Mouse (Mus musculus): ENCODE measurements around the gene Rin3.

Rin3 gene

DNA sequence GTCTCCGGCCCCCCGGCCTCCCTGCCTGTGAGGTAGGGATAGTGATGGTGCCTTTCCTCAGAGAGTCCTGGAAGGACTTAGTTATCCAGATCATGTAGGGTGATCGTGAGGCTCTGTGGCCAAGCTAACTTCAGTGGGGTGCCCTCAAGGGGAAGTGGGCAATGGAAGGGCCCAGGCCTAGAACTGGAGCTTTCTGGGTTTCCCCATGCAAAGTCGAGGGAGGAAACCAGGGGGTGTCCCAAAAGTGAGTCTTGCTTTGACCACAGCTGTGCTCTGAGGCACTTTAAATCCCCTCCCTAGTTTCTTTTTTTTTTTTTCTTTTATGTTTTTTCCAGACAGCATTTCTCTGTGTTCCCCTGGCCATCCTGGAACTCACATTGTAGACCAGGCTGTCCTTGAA lies 47.3 kb downstream of the Rin3 start:
- no peak for DNase-seq (ENCODE audit: low read depth, low spot score)

DNA sequence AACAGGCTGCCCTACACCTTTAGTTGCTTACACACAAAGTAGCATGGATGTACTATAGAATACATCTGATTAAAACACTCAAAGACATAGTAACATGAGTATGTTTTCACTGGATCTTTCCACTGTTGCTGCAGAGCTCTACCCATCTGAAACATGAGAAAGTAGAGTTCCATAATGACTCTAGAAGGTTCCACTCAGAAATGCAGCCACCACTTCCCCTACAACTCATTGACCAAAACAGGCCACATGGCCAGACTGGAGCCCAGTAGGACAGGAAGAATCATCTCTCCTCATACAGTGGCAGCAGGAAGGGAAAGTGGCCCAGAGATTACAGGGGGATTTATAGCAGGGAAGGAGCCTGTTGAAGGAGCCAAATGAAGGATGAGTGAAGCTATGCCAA lies 47.9 kb downstream of the Rin3 start:
- DNase-seq (ENCODE audit: low read depth, low spot score), result no peak

- DNase-seq (ENCODE audit: low read depth, low spot score), result no peak
Measured at GRCm38 (mm10) chr12:102333101-102333500, 50.3 kb downstream of the Rin3 start.

DNA sequence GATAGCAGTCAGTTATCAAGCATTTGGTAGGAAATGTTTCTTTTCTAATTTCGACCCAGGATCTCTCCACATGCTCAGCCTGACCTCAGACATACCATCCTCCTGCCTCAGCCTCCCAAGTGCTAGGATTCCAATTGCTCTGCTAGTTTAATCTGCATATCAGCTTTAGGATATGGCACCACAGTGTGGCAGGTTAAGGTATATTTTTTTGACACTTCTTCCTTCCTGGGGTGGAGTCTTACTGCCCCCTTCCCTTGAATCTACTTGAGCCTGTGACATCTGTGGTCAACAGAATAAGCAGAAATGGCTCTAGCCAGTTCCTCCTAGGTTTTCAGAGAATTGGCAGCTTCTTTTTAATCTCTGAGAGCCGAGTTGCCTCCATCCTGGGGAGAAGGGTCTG lies 56.2 kb downstream of the Rin3 start:
- DNase-seq (ENCODE audit: low read depth, low spot score), result no peak

DNA sequence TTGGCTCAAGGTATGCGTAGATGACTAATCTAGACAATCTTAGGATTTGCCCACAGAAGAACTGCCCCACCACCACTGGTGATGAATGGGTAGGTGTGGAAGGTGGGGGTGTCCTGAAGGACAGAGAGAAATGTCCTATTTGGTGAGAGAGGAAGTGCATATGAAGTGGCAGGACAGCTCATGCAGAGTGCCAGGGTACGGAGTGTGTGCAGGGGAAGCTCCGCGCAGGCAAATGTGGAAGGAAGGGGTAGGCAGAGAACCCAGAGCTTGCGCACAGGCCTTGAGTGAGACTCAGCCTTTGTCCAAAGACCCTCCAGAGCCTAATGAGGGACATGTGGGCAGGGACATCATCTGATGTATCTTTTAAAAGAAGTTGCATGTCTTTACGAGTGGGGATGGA lies 57.6 kb downstream of the Rin3 start:
- no peak for DNase-seq (ENCODE audit: low read depth, low spot score)

- no peak for DNase-seq (ENCODE audit: low read depth, low spot score)
Measured at GRCm38 (mm10) chr12:102342147-102342546, 59.3 kb downstream of the Rin3 start.

- no peak for DNase-seq (ENCODE audit: low read depth, low spot score)
Measured at GRCm38 (mm10) chr12:102342602-102343001, 59.8 kb downstream of the Rin3 start.

- no peak for DNase-seq (ENCODE audit: low read depth, low spot score)
Measured at GRCm38 (mm10) chr12:102345031-102345815, 62.4 kb downstream of the Rin3 start.

DNA sequence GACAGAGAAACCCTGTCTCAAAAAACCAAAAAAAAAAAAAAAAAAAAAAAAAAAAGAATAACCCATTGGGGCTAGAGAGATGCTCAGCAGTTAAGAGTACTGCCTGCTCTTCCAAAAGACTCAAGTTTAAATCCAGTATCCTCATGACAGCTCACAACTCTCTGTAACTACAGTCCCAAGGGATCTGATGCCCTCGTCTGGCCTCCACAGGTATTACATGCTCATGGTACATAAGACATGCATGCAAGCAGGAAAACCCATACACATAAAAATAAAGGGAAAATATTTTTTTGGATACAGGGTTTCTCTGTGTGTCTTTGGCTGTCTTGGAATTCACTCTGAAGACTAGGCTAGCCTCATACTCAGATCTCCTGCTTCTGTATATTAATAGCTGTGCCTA lies 63.7 kb downstream of the Rin3 start:
- DNase-seq (ENCODE audit: low read depth, low spot score), result peak; percentile 37

DNA sequence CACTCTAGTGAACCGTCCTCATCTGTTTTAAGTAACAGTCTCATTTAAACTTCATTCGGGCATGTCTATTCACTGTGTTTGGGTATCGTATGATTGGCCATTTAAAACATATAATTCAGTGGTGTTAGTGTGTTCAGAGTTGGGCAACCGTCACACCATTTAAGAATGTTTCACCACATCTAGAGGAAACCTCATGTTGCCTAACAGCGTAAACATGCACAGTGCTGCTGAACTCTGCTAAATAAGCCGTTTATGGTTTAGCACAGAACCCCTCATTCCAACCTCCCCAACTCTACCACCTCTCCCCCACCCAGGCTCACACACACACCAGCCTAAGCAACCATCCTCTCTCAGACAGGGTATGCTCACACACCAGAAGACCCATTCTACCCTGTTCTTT lies 65.6 kb downstream of the Rin3 start:
- no peak for DNase-seq (ENCODE audit: low read depth, low spot score)

- no peak for DNase-seq (ENCODE audit: low read depth, low spot score)
Measured at GRCm38 (mm10) chr12:102350997-102351396, 68.1 kb downstream of the Rin3 start.

GRCm38 (mm10) chr12:102354126-102354984 lies 71.5 kb downstream of the Rin3 start:
- DNase-seq (ENCODE audit: low read depth, low spot score), result no peak

DNA sequence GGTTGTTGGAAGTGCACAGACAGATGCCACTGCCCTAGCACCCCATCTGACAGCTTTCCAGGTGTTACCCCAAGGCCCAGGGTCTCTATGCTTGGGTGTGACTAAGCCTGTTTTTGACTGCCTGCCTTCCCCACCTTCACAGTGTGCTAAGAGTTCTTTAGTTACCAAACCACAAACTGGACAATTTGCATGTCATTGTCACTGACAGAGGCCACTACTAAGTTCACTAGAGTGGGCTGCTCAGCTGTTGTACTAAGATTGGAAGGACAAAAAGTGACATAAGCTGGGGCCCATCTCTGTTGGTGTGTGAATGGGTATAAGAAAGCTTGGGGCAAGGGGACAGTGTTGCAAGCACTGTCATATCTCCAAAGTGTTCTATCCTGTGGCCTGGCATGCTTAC lies 72.9 kb downstream of the Rin3 start:
- DNase-seq (ENCODE audit: low read depth, low spot score), result no peak

- DNase-seq (ENCODE audit: low read depth, low spot score), result no peak
Measured at GRCm38 (mm10) chr12:102356781-102357180, 73.9 kb downstream of the Rin3 start.

- no peak for DNase-seq (ENCODE audit: low read depth, low spot score)
Measured at GRCm38 (mm10) chr12:102359390-102359789, 76.5 kb downstream of the Rin3 start.

DNA sequence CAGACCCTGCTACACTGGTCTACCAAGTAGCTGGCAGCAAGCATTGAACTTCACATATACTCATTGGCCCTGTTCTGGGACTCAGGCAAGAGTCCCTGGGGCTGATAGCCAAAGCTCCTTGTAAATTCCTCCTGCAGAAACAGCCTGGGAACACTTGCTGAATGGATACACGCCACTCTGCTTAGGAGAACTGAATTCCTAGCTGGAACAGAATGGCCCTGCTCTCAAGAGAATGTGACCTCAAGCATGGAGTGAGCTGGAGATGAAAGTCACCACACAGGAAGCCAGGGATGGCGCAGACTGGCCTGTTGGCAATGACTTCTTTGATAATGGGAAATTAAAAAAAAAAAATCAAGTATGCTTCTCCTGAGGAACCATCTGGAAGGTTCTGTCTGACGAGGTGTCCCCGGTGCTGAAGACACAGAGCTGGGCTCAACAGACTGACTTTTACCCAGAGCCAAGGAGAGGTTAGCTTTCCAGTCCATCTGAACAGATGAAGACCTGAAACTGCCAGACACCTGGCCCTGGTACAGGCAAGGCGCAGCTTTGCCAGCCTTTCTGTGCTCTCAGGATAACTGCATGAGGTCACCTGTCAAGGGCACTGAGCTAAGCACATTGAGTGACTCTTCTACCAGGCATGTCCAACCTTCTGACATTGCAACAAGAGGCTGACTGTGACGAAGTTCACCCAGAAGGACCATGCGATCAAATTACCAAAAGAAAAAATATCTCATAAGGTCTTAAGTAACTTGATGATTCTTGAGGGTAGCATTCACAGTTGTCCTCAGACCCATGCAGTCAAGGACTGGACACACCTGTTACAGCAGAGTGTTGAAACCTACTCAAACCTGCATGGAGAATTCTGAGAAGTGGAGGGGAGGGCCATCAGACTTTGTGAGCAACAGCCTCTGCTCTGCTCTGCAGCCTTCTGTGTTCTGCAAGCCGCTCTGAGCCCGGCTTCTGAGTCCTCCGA lies 78.6 kb downstream of the Rin3 start:
- DNase-seq (ENCODE audit: low read depth, low spot score), result no peak

DNA sequence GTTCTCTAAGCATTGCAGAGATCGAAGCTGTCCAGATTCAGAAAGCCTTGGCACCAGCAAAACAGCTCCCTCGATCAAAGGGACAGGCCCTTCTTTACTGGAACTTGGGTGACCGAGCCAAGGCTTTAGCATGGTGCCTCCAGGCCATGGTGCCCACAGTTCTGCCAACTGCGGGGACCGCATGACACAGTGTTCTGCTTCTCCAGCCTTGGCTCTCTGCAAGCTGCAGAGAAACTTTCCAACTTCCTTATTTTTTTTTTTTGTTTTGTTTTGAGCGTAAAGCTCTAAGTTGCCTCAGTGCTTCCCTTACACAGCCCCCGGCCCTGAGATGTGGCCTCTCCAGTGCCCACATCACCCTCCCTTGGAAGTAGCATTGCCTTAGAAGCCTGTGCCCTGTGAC lies 82.2 kb downstream of the Rin3 start:
- no peak for DNase-seq (ENCODE audit: low read depth, low spot score)

- no peak for DNase-seq (ENCODE audit: low read depth, low spot score)
Measured at GRCm38 (mm10) chr12:102366126-102366816, 83.4 kb downstream of the Rin3 start.

DNA sequence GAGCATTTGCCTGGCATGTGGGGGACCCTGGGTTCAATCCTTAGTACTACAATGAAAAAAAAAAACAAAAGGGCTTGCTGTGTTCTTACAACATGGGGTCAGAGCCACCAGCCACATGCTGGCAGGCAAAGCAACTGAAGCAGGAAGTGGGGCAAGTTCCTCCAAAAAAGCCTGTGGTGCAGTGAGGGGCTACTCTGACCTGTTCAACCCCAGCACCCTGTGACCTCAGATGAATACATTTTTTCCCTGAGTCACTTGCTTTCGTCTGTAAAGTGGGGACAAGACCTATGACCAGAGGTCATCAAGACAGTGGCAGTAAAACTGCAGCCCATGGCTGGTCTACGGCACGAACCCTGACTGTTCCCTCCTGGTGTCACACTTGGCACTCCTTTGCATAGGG lies 84.2 kb downstream of the Rin3 start:
- no peak for DNase-seq (ENCODE audit: low read depth, low spot score)

GRCm38 (mm10) chr12:102368066-102368465 lies 85.2 kb downstream of the Rin3 start:
- DNase-seq (ENCODE audit: low read depth, low spot score), result no peak

- no peak for DNase-seq (ENCODE audit: low read depth, low spot score)
Measured at GRCm38 (mm10) chr12:102368556-102368955, 85.7 kb downstream of the Rin3 start.

All from retina, adult 2 months (tissue).